Mouse (Mus musculus) ES-Bruce4 (cell line): ENCODE results near the gene Tpbpa. TPM values are rescaled to one million over a fixed set of nuclear protein-coding genes. Genes with fewer than 3 reads are reported as not detected.
"Not testable (repeated sequence)": the region's sequence is repeated elsewhere in the genome, so short reads cannot be mapped to it uniquely, and the experiment has no call there.

Source experiments
- H3K27ac ChIP-seq: 2 replicates; pipeline ENCODE4 v1.5.1; 2012; ENCODE audit warnings: low read length, inconsistent platforms; ENCODE audit not compliant: insufficient read depth
- H3K27me3 ChIP-seq: 2 replicates; pipeline ENCODE4 v1.6.1; 2012; ENCODE audit warnings: mild to moderate bottlenecking, low read length, inconsistent platforms; ENCODE audit not compliant: control insufficient read depth, poor library complexity, insufficient read depth, severe bottlenecking
- H3K36me3 ChIP-seq: 2 replicates; pipeline ENCODE4 v1.6.1; 2012; ENCODE audit warnings: inconsistent platforms, mild to moderate bottlenecking, low read length, moderate library complexity; ENCODE audit not compliant: control insufficient read depth, poor library complexity, insufficient read depth, severe bottlenecking
- H3K4me1 ChIP-seq: one replicate; pipeline ENCODE4 v1.8.1; 2011; ENCODE audit warnings: low read length; ENCODE audit not compliant: control insufficient read depth, insufficient read depth
- H3K4me3 ChIP-seq: 2 replicates; pipeline ENCODE4 v1.5.1; 2011; ENCODE audit warnings: low read depth, mild to moderate bottlenecking, low read length
- H3K9ac ChIP-seq: 2 replicates; pipeline ENCODE4 v1.6.1; 2012; ENCODE audit warnings: low read depth, mild to moderate bottlenecking, inconsistent platforms; ENCODE audit not compliant: poor library complexity, severe bottlenecking
- H3K9me3 ChIP-seq: replicated peaks from 2 replicates; pipeline ENCODE4 v1.6.1; 2012; ENCODE audit warnings: mild to moderate bottlenecking, low read length, inconsistent platforms; ENCODE audit not compliant: control insufficient read depth, poor library complexity, insufficient read depth, severe bottlenecking
- CTCF ChIP-seq: IDR thresholded peaks from one replicate; pipeline ENCODE4 v1.8.1; 2011; ENCODE audit warnings: low read depth, low read length
- EP300 ChIP-seq: IDR thresholded peaks from 2 replicates; pipeline ENCODE4 v1.6.1; 2011; ENCODE audit warnings: low read depth, low read length; ENCODE audit not compliant: insufficient read depth
- POLR2A ChIP-seq: IDR thresholded peaks from one replicate; pipeline ENCODE4 v1.8.1; 2011; ENCODE audit warnings: low read length; ENCODE audit not compliant: insufficient read depth
- polyA plus RNA-seq: library from polyadenylated mRNA; stranded (reverse); fragments of >200 nt; gene quantifications from 2 replicates; pipeline ENCODE4 v1.2.4, GENCODE M21; 2011; ENCODE audit warnings: low read depth; ENCODE audit not compliant: missing spikeins, insufficient read depth, insufficient read length

Gene Tpbpa
- polyA plus RNA-seq, 1 experiment = 34.1 TPM

GRCm38 (mm10) chr13:60897328-60897727 lies 44.5 kb downstream of the Tpbpa start, which contains the start of gene Ctla2b:
Ctla2b (minus strand) TSS chr13:60897447.
- H3K9me3 ChIP-seq = no peaks in the 10 kb centered on the region
- H3K27ac ChIP-seq = no peak within 1 kb of the TSS
- no peaks in the 10 kb centered on the region for H3K4me1 ChIP-seq
- no peaks in the 10 kb centered on the region for H3K27me3 ChIP-seq
- H3K36me3 ChIP-seq = no peaks in the 10 kb centered on the region
- no peak for TF ChIP-seq CTCF
- TF ChIP-seq POLR2A = no peak
- TF ChIP-seq EP300 = no peak
- H3K4me3 ChIP-seq = no peak within 1 kb of the TSS
- H3K9ac ChIP-seq = no peak within 1 kb of the TSS

- not testable (repeated sequence) for H3K27me3 ChIP-seq, H3K27ac ChIP-seq, H3K9me3 ChIP-seq, H3K4me1 ChIP-seq, H3K36me3 ChIP-seq, H3K4me3 ChIP-seq, H3K9ac ChIP-seq
Measured at GRCm38 (mm10) chr13:60896794-60897193, 45.0 kb downstream of the Tpbpa start, which contains the start of gene Gm49392. Gm49392 (minus strand) TSS chr13:60896894.

- TF ChIP-seq POLR2A = no peak
- no peak for TF ChIP-seq CTCF
- no peak for TF ChIP-seq EP300
- no peaks in the 10 kb centered on the region for H3K4me1 ChIP-seq
- H3K9me3 ChIP-seq = no peaks in the 10 kb centered on the region
- no peak overlapping the region for H3K4me3 ChIP-seq
- H3K36me3 ChIP-seq = no peaks in the 10 kb centered on the region
- no peak overlapping the region for H3K27ac ChIP-seq
- H3K9ac ChIP-seq = no peak overlapping the region
- H3K27me3 ChIP-seq = no peaks in the 10 kb centered on the region
Measured at GRCm38 (mm10) chr13:60895406-60896160, 46.2 kb downstream of the Tpbpa start.

GRCm38 (mm10) chr13:60892301-60892700 lies 49.5 kb downstream of the Tpbpa start:
- no peaks in the 10 kb centered on the region for H3K27me3 ChIP-seq
- no peaks in the 10 kb centered on the region for H3K4me1 ChIP-seq
- H3K36me3 ChIP-seq = no peaks in the 10 kb centered on the region
- H3K9ac ChIP-seq = no peak overlapping the region
- no peak for TF ChIP-seq POLR2A
- TF ChIP-seq CTCF = no peak
- no peak for TF ChIP-seq EP300
- H3K9me3 ChIP-seq = no peaks in the 10 kb centered on the region
- no peak overlapping the region for H3K27ac ChIP-seq
- no peak overlapping the region for H3K4me3 ChIP-seq

Other genes starting within 250 kb of the Tpbpa start
- gene BC051665, start 155.6 kb downstream of the Tpbpa start, polyA plus RNA-seq = not detected in 2 replicates
- not detected in 2 replicates for gene Ctsll3, start 139.1 kb downstream of the Tpbpa start, polyA plus RNA-seq
- gene 4930486L24Rik, start 77.5 kb downstream of the Tpbpa start, polyA plus RNA-seq = 0.67 and 1.1 TPM in 2 replicates
- not detected in 2 replicates for gene Gm49392, start 45.1 kb downstream of the Tpbpa start, polyA plus RNA-seq
- not detected in 2 replicates for gene Ctla2b, start 44.5 kb downstream of the Tpbpa start, polyA plus RNA-seq
- 5.3 and 14.0 TPM in 2 replicates for gene Tpbpb, start 37.1 kb downstream of the Tpbpa start, polyA plus RNA-seq
- gene Gm49393, start 6.4 kb downstream of the Tpbpa start, polyA plus RNA-seq = not detected in 2 replicates
- not detected in 2 replicates for gene Gm49391, start 5.4 kb downstream of the Tpbpa start, polyA plus RNA-seq
- 4.2 and 6.0 TPM in 2 replicates for gene Ctla2a, start 5.4 kb downstream of the Tpbpa start, polyA plus RNA-seq
- gene Ctsj, start 64.0 kb upstream of the Tpbpa start, polyA plus RNA-seq = 3.8 and 5.8 TPM in 2 replicates
- 0.65 and 1.4 TPM in 2 replicates for gene Ctsq, start 98.6 kb upstream of the Tpbpa start, polyA plus RNA-seq
- 0.70 TPM in 1 of 2 replicates, not detected in the other for gene Ctsr, start 222.3 kb upstream of the Tpbpa start, polyA plus RNA-seq